Mouse (Mus musculus): ENCODE measurements around the gene Rccd1.
A peak's percentile ranks its signal among the peaks of the same experiment; 100 is the strongest.
"Not testable (repeated sequence)": the region's sequence is repeated elsewhere in the genome, so short reads cannot be mapped to it uniquely, and the experiment has no call there.

Gene Rccd1

DNA sequence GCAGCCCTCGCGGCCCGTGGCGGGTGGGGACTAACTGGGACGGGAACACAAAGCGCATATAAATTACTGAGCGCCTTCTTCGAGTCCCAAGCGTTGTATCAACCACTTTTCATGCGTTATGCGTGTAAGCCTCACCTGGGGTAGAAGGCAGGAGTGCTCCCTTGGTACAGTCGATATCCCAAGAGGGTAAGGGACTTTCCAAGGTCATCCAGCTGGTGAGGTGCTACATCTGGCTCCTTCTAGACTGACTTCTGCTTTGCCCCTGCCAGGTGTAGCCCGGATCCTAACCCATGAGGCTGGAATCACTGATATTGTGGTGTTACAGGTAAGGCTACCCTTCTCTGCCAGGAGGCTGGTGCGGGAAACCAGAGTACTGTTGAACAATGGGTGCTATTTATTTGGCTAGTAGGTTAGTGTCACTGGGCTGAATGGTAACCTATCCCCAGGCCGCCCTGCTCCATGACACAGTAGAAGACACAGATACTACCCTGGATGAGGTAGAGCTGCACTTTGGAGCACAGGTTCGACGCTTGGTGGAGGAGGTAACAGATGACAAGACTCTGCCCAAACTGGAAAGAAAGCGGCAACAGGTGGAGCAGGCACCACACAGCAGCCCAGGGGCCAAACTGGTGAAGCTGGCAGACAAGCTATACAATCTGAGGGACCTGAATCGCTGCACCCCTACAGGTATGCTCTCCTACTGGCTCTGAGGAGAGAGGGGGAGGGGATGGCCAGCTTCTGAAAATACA, 19.2 kb upstream of the Rccd1 start:
- no peak for DNase-seq

DNA sequence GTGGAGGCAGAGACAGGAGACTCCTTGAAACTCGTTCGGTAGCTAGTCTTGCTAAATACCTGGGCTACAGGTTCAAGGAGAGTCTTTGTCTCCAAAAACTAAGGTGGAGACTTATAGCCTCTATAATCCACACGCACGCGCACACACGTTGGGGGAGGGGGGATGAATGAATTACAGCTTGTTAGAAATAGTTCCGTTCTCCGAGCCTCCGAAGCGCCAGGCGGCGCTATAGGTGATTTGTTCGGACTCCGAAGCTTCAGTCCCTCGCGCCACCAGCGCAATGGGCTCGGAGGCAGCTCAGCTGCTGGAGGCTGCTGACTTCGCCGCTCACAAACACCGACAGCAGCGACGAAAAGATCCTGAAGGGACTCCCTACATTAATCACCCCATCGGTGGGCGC, 18.6 kb upstream of the Rccd1 start, which contains the start of gene Hddc3:
Hddc3 (plus strand) TSS at position 247 of the 400 bp plus-strand sequence.
- peak; percentile 99 for DNase-seq

DNA sequence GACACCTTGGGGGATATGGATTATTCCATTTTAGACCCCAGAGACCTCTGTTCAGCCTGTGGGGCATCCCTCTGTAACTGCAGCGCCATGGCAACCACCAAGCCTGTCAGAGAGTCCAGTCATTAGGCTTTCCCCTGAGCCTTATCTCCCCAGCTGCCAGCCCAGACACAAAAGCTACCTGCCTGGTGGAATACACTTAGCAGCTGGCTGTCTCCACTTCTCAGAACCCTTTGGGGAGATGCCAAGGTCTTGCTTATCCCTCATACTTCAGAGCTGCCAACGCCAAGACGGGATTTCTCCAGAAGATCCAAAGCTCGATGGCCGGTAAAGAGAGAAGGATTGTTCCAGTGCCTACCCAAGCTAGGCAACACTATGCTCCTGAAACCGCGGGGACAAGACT, 17.5 kb upstream of the Rccd1 start:
- peak in 1 of 2 experiments; percentile 50 for DNase-seq

DNA sequence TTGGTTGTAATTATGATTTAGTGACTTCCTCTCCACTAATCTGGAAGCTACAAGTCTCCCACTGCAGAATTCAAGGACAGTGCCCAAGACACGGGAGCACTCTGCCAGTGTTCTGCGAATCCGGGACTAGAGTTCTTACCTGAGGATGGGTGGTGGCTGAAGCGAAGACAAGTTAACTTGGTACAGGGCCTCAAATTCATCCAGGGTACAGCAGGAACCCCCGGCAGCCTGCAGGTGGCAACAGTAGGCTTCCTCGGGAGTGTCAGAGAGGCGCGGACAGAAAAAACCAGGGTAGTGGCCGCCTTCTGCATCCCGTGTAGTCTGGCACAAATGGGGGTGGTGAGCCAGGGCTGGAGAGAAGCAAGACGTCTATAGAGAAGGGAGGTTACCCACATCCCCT, 16.5 kb upstream of the Rccd1 start, which contains the start of gene Unc45a:
Unc45a (minus strand) TSS at position 213 of the 400 bp plus-strand sequence.
- DNase-seq, result peak; percentile 75 to 76

DNA sequence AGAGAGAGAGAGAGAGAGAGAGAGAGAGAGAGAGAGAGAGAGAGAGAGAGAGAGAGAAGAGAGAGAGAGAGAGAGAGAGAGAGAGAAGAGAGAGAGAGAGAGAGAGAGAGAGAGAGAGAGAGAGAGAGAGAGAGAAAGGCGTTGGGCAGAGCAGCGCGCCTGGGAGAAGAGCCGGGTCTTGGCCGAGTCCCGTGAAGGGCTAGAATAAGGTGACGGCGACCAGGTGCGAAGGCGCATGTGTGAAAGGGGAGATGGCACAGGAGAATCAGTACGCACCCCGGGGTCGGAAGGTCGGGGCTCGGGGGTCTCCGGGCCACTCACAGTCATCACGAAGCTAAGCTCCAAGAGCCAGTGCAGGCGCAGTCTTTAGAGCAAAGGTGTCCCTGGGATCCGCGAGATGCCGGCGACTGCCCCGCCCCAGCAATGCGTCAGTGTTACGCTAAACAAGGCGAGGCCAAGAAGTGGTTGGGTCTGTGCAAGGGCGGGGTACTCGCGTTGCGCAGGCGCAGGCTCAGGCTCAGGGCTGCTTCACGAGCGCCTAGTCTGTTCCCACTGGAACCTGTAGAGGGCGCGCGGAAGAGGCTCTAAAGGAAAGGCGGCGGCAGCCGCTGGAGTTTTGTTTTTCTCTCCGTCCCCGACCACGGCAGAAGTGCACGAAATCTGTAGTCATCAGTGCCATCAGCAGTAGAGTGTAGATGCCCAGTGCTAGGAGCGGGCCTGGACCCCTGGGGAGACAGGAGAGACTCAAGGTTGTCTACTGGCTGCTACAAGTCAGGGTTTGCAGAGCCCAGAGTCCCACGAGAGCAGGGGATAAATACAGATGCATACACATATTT, 15.8 kb upstream of the Rccd1 start:
- peak; percentile 99 for DNase-seq

DNA sequence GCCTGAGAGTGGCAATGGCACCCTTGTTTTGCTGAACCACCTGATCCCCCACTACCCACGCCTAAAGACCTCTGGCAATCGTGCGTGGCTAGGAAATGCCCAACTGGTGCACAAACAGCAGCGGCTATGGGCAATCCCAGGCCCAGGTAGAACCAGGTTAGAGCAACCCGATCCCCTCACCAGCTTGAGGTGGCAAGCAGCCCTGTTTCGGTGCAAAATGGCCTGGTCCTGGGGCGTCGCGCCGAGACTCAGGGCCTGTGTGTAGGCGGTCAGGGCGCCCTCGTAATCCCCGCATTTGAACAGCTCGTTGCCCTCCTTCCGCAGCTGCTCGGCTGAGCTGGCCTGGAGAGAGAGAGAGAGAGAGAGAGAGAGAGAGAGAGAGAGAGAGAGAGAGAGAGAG, 15.1 kb upstream of the Rccd1 start:
- DNase-seq, result peak; percentile 69 to 71

DNA sequence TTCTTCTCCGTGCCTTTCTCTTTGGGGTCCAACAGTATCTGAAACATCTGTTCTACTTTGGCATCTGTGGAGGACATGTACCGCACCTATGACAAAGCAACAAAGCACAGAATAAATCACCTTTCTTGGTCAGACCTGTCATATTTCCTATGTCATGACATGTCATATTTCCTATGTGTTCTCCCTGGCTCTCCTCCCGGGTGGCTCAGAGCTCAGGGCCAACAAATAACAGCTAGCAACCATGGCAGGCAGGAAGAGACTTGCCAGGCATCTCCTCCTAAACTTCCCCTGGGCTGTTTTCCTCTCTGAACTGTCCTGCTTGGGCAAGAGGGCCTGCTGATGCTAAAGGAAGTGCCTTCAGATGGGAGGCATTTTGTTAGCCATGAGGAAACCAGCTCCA, 12.7 kb upstream of the Rccd1 start:
- DNase-seq, result no peak

DNA sequence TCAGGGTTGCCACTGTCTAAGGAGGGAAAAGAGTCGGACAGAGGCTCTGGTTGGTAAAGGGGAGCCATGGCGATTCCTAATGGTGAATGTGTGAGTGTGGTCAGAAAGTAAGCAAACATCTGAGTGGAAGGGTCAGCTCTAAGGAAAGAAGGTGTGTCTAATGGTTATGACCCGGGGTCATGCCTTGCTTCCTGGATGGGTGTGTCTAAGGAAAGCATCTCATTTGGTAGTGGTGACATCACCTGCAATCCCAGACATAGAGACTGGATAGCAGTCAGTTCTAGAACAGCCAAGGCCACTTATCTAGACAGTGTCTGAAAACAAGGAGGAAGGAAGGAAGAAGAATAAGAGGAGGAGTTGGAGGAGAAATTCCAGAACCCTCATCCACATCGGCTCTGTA, 10.6 kb upstream of the Rccd1 start:
- DNase-seq, result no peak

DNA sequence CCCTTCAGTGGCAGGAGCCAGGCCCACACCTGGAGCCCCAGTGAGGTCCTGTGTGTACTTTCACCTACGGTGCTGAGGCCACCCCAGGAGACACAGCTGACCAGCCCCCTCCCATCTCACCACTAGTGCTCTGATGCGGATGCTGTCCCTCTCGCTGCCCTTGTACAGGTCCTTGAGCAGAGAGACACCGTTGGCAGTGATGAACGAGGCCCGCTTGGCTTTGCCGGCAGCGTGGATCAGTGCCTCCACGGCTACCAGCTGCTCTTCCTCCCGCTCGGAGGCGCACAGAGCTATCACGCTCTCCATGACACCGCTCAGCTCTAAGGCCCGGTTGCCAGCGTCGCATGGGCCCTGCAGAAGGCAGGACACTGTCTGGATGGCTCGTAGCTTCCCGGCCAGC, 7.2 kb upstream of the Rccd1 start:
- DNase-seq, result no peak

DNA sequence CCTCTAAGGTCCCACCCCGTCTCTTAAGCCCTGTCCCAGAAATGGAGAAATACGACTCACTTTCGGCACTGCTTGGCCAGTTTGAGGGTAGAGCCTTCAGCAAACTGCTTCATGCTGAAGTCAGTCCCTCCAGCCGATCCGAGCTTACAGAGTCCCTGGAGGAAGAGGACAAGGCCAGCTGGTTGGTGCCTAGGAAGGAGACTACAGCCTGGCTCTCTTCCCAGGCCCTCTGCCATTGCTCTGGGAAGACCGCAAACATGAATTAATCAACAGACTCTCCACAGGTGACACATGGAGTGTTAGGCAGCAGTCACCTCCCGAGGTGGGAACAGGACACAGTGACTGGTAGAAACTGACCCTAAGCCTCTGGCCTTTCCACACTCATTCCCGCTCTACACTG, 6.0 kb upstream of the Rccd1 start:
- peak in 1 of 2 experiments; percentile 39 for DNase-seq

DNA sequence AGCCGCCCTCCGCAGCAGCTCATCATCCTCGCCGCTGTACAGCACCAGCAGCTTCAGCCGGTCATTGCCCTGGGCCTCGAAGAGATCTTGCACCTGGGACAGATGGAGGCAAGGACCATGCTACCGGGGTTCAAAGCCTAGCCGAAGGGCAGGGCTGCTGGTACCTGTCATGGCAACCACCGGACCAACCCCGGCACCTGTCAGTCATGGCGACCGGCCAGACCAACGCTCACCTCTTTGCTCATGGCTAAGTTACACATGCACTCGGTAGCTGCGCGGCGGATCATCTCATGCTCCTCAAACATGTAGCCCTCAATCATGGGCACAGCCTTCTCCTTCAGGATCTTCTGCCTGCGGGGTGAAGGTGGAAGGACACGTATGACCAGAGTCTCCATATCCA, 1.8 kb upstream of the Rccd1 start:
- peak in 1 of 2 experiments; percentile 45 for DNase-seq

DNA sequence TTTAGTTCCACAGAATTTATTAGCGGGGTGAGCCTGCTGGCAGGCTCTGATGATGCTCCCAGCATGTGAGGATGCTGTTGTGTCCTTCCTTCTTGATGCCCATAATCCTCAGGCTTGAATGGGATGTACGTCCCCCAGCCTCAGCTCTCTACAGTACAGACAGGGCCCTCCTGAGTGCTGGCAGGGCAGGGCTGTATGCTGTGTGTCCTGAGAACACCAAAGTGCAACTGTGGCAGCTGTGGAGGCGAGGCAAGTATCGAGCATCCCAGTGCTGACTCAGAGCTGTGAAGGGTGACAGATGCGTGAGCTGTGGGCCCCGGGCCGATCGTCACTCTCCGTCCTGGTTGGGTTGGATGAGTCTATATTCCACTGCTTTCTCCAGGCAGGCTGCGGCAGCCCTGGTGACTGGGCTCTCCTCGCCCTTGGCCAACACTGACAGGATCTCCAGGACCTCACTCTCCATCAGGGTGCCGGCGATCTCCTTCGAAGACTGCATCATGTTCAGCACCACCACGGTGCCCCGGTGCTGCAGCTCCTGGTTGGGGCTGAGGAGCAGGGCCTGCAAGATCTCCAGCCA, 1.1 kb upstream of the Rccd1 start:
- no peak for DNase-seq

DNA sequence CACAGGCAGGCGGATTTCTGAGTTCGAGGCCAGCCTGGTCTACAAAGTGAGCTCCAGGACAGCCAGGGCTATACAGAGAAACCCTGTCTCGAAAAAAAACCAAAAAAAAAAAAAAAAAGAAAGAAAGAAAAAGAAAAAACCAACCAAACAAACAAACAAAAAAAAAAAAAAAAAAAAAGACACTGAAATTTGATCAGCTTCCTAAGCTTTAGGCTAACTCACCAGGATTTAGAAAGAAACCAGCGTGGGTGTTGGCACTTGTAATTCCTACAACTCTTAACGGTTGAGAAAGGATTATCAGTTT, 514 bp upstream of the Rccd1 start:
- DNase-seq, result not testable (repeated sequence)

DNA sequence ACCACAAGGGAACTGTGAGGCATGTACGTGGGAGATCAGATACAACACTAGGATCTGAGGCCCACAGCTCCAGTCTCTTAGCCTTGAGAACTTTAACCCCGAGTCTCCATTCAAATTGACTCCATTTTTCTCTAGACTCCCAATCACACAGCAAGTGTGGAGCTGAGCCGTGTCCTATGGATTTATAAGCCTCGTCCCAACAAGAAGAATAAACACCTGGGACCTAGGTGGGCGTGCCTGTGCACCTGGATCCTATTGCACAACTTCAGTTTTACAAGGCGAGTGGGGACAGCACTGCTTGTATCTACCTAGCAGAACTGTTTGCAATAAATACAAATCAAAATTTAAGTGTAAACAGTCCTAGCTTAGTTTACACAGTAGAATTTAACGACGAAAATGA, 918 bp downstream of the Rccd1 start:
- DNase-seq, result no peak

DNA sequence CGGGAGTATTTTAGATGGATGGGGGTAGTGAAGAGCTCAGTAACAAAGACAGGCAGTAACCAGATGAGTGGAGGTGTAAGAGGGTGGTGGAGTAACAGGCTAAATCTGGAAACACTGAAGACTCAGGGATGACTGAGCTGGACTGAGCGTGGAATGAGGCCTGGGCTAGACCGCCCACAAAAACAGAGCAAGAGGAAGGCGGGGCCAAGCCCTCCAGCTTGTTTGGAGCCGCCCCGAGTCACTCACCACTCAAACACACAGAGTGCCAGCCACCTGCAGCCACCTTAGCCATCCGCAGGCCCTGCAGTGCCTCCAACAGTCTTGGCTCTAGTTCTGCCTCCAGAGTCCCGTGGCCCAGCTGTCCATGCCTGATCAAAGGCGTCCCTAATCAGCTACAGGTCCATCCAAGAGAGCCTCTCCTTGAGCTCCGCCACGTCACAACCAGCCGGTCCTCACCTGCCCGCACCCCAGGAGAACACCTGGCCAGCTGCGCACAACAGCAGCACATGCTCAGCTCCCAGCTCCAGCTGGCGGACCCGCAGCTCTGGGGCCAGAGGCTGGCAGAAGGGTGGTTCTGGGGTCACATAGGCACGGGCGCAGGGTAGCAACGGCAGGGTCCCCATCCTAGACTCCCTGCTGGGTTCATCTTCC, 4.3 kb downstream of the Rccd1 start:
- no peak for DNase-seq

DNA sequence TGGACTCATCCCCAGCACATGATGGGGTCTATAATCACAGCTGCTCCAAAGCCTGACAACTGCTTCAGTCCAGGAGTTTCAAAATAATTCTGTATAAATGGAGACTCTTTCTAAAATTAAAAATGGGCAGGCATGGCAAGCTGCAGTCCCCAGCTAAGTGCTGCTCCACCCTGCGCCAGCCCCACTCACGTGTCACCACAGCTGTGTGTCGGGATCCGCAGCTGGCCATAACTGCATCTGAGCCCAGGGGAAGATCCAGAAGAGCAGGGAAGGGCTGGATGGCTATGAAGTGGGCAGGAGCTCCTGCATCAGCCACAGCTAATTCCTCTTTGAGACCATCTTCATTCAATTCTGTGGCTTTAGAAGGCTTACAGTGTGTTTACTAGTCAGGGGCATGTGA, 5.6 kb downstream of the Rccd1 start:
- no peak for DNase-seq

DNA sequence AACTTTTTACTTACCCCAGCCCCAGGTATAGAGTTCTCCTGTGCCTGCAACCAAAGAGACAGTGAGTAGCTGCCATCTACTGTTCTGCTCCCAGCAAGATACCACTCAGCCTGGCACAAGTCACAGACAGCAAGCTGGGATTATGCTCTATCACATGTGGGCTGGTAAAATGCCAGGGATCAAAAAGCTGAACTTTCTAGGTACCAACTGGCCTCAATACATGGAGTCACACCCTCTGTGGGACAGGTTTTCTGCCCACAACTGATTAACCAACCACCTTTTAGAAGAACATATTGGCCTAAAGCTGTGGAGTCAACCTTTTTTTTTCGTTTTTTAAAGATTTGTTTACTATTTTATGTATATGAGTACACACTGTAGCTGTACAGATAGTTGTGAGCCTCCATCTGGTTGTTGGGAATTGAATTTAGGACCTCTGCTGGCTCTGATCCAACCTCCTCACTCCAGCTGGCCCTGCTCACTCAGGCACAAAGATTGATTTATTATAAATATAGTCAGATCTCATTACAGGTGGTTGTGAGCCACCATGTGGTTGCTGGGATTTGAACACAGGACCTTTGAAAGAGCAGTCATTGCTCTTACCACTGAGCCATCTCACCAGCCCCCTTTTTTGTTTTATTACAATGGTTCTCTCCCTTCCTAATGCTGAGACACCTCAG, 6.7 kb downstream of the Rccd1 start:
- DNase-seq, result peak in 1 of 2 experiments; percentile 39

DNA sequence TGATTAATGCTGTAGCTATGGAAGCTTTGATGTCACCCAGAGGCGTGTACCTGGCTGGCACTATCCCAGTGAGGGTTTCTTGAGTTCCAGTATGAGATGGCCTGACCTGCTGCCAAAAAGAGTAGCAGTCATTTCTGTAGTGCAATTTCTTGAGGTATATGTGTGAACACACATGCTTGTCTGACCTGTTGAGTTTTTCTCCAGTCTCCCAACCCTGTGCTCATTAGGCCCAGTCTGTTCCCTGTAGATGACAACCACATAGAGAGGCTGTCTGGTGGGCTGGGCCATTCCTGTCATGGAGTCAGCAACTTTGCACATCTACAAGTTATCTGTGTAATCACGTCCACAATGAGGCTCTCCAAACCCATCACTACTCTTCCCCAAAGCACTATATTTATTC, 8.5 kb downstream of the Rccd1 start:
- DNase-seq, result no peak

DNA sequence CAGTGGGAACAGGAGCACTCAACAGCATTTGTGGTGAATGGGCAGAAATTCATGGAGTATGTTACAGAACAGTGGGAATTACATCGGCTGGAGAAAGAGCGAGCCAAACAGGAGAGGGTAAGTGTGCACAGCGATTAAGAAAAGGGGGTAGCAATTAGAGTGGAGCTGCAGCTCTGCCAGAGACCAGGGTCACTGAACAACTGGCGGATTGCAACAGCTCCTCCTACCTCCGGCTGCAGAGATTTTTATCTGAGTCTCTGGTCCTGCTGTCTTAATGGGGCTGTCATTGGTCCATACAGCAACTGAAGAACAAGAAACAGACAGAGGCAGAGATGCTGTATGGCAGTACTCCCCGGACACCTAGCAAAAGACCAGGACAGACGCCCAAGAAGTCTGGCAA, 13.5 kb downstream of the Rccd1 start:
- no peak for DNase-seq

DNA sequence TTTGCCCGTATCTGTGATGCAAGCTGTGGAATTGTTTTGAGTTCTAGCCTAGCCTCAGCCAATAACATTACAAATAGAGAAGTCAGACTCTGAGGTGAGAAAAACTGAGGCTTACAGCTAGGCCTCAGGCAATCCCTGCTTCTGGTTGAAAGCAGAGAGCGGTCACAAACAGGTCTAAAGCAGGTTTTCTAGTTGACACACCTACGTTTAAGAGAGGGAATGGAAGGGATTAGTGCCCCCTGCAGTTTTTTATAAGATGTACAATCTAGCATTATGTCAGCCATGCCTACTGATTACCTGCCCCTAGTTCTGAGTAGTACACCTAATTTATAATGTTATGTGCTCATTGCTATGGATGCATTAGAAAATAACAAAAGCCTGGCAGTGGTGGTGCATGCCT, 16.5 kb downstream of the Rccd1 start:
- DNase-seq, result no peak

DNA sequence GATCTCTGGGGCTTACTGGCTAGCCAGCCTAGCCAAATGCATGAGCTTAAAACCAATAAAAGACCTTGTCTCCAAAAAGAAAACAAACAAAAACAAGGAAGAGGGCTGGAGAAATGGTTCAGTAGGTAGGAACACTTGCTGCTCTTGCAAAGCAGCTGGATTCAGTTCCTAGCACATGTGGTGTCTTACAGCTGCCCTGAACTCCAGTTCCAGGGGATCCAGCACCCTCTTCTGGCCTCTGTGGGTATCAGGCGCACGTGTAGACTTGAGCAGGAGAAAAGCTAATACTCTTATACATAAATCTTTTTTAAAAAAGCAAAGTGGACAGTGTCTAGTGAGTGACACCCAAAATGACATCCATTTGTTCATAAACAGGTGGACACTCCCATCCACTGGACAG, 22.7 kb downstream of the Rccd1 start:
- no peak for DNase-seq

DNA sequence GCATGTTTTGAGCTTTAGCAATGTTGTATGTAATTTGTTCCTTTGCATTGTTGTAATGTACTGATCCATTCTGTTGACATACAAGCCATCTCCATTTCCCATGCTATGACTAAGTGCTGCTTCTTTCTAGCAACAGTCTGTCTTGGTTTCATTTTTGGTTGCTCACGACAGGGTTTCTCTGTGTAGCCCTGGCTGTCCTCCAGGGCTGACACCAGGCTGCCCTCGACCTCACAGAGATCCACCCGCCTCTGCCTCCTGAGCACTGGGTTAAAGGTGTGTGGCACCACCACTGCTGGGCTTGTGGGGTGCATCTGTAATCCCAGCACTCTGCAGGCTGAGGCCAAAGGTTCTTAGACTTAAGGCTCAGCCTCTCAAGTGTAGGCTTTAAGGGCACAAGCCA, 24.7 kb downstream of the Rccd1 start:
- DNase-seq, result no peak

DNA sequence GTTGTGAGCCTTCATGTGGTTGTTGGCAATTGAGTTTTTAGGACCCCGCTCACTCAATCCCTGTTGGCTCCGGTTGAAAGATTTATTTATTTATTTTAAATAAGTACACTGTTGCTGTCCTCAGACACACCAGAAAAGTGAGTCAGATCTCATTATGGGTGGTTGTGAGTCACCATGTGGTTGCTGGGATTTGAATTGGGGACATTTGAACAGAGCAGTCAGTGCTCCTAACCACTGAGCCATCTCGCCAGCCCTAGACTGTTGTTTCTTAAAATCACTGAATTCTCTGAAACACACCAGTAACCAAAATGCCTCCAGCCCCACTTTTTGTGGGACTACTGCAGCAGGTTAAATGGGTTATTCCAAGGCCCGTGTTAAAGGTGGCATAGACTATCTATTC, 25.5 kb downstream of the Rccd1 start:
- DNase-seq, result no peak

All from cerebellum, postnatal 10 days (tissue).